Mouse (Mus musculus): ENCODE data around the gene Fgfrl1. TPM values are rescaled to one million over a fixed set of nuclear protein-coding genes. Genes with fewer than 3 reads are reported as not detected.

Gene Fgfrl1
- polyA plus RNA-seq, 1 experiment from 2014 or later, result 7.0 TPM

DNA sequence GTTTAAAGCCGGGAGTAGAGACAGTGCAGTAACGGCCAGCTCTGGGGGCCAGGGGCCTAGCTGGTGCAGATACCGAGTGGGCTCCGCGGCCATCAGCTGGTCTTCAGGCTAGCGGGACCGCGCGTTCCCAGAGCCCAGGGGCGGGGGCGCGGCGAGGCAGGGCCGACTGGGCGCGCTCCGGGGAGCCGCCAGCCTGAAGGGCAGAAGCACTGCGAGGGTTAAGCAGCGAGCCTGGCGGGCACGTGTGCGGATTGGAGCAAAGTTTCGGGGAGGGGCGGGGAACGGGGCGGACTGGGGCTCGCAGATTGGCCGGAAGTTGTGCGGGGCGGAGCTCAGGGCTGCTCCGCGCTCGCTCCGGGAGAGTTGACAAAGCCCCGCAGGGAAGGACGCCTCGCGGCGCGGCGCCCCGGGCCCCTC is 1.7 kb downstream of the Fgfrl1 start:
- Histone ChIP-seq H3K9ac (peak overlapping the region; percentile 50), H3K4me2 (replicated peaks) (peak overlapping the region; percentile 89), H3K27me3 (ENCODE audit: control insufficient read depth, insufficient read depth, low read length) (peaks cover 30% of the 10 kb centered on the region; the same call in 1 of the 2 replicates), H3K36me3 (replicated peaks; ENCODE audit: control insufficient read depth, insufficient read depth) (no peaks in the 10 kb centered on the region), H3K4me3 (replicated peaks; ENCODE audit: low read length) (peak overlapping the region; percentile 50), H3K9me3 (ENCODE audit: control insufficient read depth, low read length) (no peaks in the 10 kb centered on the region), H3K27ac (no peak overlapping the region), H3K4me1 (replicated peaks; ENCODE audit: control insufficient read depth, insufficient read depth, low read length) (peaks cover 9% of the 10 kb centered on the region; the same call in 1 of the 2 replicates)
- 2% methylated on average over 34 of the region's 43 CpGs for WGBS
- DNase-seq (ENCODE audit: low spot score) (peak; percentile 83), ATAC-seq (ENCODE audit: low FRiP score) (peak; percentile 93)

DNA sequence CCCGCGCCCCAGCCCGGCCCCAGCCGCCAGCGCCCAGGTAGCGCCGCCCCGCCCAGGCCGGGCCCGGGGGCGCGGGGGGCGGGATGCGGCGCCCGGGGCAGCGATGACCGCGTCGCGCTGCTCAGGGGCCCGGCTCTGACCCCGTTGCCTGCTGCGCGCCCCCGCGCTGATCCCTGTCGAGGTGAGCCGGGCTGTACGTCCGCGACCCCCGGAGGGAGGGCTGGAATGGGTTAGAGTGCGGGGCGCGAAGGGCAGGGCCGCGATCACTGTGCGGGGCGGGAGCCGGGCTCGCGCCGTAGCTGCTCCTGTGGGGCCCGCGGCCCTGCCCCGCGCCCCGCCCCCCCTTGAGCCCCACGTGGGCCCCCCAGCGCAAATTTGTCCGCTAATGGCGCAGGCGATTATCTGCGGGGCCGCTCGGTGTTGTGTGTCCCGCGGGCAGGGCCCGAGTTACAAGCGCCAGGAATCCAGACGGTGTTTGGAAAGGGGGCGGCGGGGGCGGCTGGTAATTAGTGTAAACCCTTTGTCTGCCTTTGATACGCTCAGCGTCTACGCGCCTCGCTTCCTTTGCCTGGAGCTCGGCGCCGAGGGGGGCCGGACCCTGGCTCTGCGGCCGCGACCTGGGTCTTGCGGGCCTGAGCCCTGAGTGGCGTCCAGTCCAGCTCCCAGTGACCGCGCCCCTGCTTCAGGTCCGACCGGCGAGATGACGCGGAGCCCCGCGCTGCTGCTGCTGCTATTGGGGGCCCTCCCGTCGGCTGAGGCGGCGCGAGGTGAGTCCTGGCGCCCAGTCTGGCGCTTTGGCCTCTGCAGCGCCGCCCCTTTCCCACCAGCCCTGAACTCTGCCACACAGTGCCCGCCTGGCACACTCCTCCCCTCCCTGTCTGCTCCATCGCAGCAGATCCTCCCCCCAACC is 2.4 kb downstream of the Fgfrl1 start:
- ATAC-seq (ENCODE audit: low FRiP score), result peak; percentile 44

GRCm38 (mm10) chr5:108695861-108696260 is 3.7 kb downstream of the Fgfrl1 start:
- Histone ChIP-seq H3K4me2 (replicated peaks) (no peak overlapping the region), H3K4me3 (replicated peaks; ENCODE audit: low read length) (no peak overlapping the region)
- WGBS, result 95% methylated on average over 12 of the region's 12 CpGs

More for the DNA sequence above, 2.4 kb downstream of the Fgfrl1 start:
- peak overlapping the region; percentile 89 for H3K4me2 ChIP-seq (replicated peaks)
- H3K27ac ChIP-seq, result no peak overlapping the region
- H3K9ac ChIP-seq, result peak overlapping the region; percentile 50
- peak overlapping the region; percentile 50 for H3K4me3 ChIP-seq (replicated peaks; ENCODE audit: low read length)
- H3K36me3 ChIP-seq (replicated peaks; ENCODE audit: control insufficient read depth, insufficient read depth), result no peaks in the 10 kb centered on the region
- H3K9me3 ChIP-seq (ENCODE audit: control insufficient read depth, low read length), result no peaks in the 10 kb centered on the region
- DNase-seq (ENCODE audit: low spot score), result no peak
- WGBS, result under 1% methylated on average over 84 of the region's 99 CpGs
- H3K4me1 ChIP-seq (replicated peaks; ENCODE audit: control insufficient read depth, insufficient read depth, low read length), result peaks cover 9% of the 10 kb centered on the region; the same call in 1 of the 2 replicates
- H3K27me3 ChIP-seq (ENCODE audit: control insufficient read depth, insufficient read depth, low read length), result peaks cover 30% of the 10 kb centered on the region; the same call in 1 of the 2 replicates

GRCm38 (mm10) chr5:108696542-108696941 is 4.4 kb downstream of the Fgfrl1 start:
- no peaks in the 10 kb centered on the region for H3K9me3 ChIP-seq (ENCODE audit: control insufficient read depth, low read length)
- H3K36me3 ChIP-seq (replicated peaks; ENCODE audit: control insufficient read depth, insufficient read depth), result no peaks in the 10 kb centered on the region
- no peak overlapping the region for H3K4me3 ChIP-seq (replicated peaks; ENCODE audit: low read length)
- no peak for ATAC-seq (ENCODE audit: low FRiP score)
- H3K4me1 ChIP-seq (replicated peaks; ENCODE audit: control insufficient read depth, insufficient read depth, low read length), result peaks cover 9% of the 10 kb centered on the region; the same call in 1 of the 2 replicates
- H3K9ac ChIP-seq, result no peak overlapping the region
- no peak for DNase-seq (ENCODE audit: low spot score)
- H3K4me2 ChIP-seq (replicated peaks), result no peak overlapping the region
- peaks cover 30% of the 10 kb centered on the region; the same call in 1 of the 2 replicates for H3K27me3 ChIP-seq (ENCODE audit: control insufficient read depth, insufficient read depth, low read length)
- WGBS, result 65% methylated on average over 3 of the region's 3 CpGs
- H3K27ac ChIP-seq, result peak overlapping the region; percentile 14; the same call in 1 of the 2 replicates

More at GRCm38 (mm10) chr5:108695861-108696260, 3.7 kb downstream of the Fgfrl1 start:
- H3K27me3 ChIP-seq (ENCODE audit: control insufficient read depth, insufficient read depth, low read length), result peaks cover 30% of the 10 kb centered on the region; the same call in 1 of the 2 replicates
- no peak overlapping the region for H3K27ac ChIP-seq
- H3K9me3 ChIP-seq (ENCODE audit: control insufficient read depth, low read length), result no peaks in the 10 kb centered on the region
- no peak for DNase-seq (ENCODE audit: low spot score)
- H3K9ac ChIP-seq, result no peak overlapping the region
- no peaks in the 10 kb centered on the region for H3K36me3 ChIP-seq (replicated peaks; ENCODE audit: control insufficient read depth, insufficient read depth)
- peaks cover 9% of the 10 kb centered on the region; the same call in 1 of the 2 replicates for H3K4me1 ChIP-seq (replicated peaks; ENCODE audit: control insufficient read depth, insufficient read depth, low read length)
- ATAC-seq (ENCODE audit: low FRiP score), result no peak

GRCm38 (mm10) chr5:108697341-108697753 is 5.2 kb downstream of the Fgfrl1 start:
- ATAC-seq (ENCODE audit: low FRiP score) (peak; percentile 38; the same call in 1 of the 2 replicates), DNase-seq (ENCODE audit: low spot score) (peak; percentile 52)
- Histone ChIP-seq H3K9ac (no peak overlapping the region), H3K27ac (peak overlapping the region; percentile 47), H3K27me3 (ENCODE audit: control insufficient read depth, insufficient read depth, low read length) (peaks cover 23% of the 10 kb centered on the region; the same call in 1 of the 2 replicates), H3K36me3 (replicated peaks; ENCODE audit: control insufficient read depth, insufficient read depth) (no peaks in the 10 kb centered on the region), H3K4me1 (replicated peaks; ENCODE audit: control insufficient read depth, insufficient read depth, low read length) (peaks cover 9% of the 10 kb centered on the region; the same call in 1 of the 2 replicates), H3K4me3 (replicated peaks; ENCODE audit: low read length) (no peak overlapping the region), H3K4me2 (replicated peaks) (no peak overlapping the region), H3K9me3 (ENCODE audit: control insufficient read depth, low read length) (no peaks in the 10 kb centered on the region)
- WGBS, result 21% methylated on average over 4 of the region's 4 CpGs

GRCm38 (mm10) chr5:108700346-108700745 is 8.2 kb downstream of the Fgfrl1 start:
- no peak overlapping the region for H3K4me2 ChIP-seq (replicated peaks)
- 48% methylated on average over 3 of the region's 3 CpGs for WGBS
- H3K4me1 ChIP-seq (replicated peaks; ENCODE audit: control insufficient read depth, insufficient read depth, low read length), result peaks cover 4% of the 10 kb centered on the region; the same call in 1 of the 2 replicates
- DNase-seq (ENCODE audit: low spot score) (no peak), ATAC-seq (ENCODE audit: low FRiP score) (no peak)
- H3K9ac ChIP-seq, result no peak overlapping the region
- no peak overlapping the region for H3K4me3 ChIP-seq (replicated peaks; ENCODE audit: low read length)
- no peaks in the 10 kb centered on the region for H3K9me3 ChIP-seq (ENCODE audit: control insufficient read depth, low read length)
- H3K36me3 ChIP-seq (replicated peaks; ENCODE audit: control insufficient read depth, insufficient read depth), result no peaks in the 10 kb centered on the region
- no peak overlapping the region for H3K27ac ChIP-seq
- peaks cover 4% of the 10 kb centered on the region; the same call in 1 of the 2 replicates for H3K27me3 ChIP-seq (ENCODE audit: control insufficient read depth, insufficient read depth, low read length)

DNA sequence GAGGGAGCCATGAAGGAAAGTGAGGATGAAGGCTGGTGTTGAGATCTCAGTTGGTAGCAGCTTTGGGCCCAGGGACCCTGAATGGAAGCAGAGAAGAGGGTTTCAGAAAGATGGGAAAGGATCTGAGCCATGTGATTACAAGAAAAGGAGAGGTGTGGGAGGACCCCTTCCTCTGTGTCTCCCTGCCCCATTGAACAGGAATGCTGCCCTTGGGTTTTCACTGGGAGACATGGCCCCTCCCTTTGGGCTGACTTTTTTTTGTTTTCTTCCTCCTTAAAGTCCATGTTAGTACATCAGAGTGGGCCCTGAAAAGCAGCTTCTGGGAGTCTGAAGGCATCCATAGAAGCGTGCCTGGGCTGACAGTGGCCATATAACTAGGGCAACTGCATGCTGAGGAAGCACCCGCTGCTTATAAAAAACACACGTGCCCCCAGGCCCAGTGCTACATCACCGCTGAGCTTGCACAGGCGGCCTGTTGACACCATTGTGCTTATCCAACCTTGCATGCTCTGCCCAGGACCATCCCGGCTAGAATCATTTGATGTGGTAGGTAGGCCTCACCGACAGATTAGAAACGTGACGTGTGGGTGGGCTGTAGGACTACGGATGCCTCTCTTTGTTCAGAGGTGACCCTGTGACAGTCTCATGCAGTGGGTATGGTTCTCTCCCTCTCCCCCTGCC is 9.3 kb downstream of the Fgfrl1 start:
- no peak overlapping the region for H3K4me3 ChIP-seq (replicated peaks; ENCODE audit: low read length)
- no peaks in the 10 kb centered on the region for H3K9me3 ChIP-seq (ENCODE audit: control insufficient read depth, low read length)
- H3K4me1 ChIP-seq (replicated peaks; ENCODE audit: control insufficient read depth, insufficient read depth, low read length), result peaks cover 4% of the 10 kb centered on the region; the same call in 1 of the 2 replicates
- no peak overlapping the region for H3K27ac ChIP-seq
- no peaks in the 10 kb centered on the region for H3K27me3 ChIP-seq (ENCODE audit: control insufficient read depth, insufficient read depth, low read length)
- no peak overlapping the region for H3K4me2 ChIP-seq (replicated peaks)
- no peak for ATAC-seq (ENCODE audit: low FRiP score)
- DNase-seq (ENCODE audit: low spot score), result no peak
- no peaks in the 10 kb centered on the region; the same call in 1 of the 2 replicates for H3K36me3 ChIP-seq (replicated peaks; ENCODE audit: control insufficient read depth, insufficient read depth)
- H3K9ac ChIP-seq, result no peak overlapping the region
- 57% methylated on average over 10 of the region's 10 CpGs for WGBS

DNA sequence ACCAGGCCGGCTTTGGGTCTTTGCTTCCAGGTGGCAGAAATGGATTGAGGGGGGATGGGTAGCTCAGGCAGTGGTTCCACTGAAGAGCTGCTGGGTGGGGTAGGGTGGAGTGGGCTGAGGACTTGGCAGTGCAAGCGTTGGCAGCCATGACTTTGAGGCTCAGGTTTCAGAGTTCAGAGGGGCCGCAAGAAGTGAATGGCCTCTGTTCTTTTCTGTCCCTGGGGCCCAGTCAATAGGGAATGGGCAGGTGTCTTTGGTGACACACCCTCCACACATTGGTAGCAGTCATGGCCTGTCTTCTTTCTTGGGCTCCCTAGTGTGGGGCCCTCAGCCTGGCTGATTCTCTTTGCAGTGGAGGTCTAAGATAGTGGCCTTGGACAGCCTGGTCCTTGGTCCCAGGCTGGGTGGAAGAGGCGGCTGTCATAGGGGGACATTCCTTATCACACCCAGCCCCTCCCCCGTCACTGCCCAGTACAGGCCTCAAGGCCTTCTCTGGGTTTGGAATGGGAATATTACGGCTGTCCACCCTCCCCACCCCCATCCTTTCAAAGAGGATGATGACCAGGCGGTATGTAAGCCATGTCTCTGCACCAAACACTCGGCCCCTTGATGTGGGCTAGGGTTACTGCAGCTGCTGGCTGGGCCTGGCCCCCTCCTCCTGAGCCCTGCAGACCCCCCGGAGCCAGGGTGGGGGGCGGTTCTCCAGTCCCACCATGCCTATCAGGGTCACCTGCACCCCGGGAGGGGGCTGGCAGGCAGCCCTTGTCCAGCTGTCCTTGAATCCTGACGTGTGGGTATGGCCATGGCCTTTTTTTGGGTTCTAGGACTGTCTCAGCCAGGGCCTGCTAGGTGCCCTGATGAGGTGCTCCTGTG is 11.8 kb downstream of the Fgfrl1 start:
- Histone ChIP-seq H3K27me3 (ENCODE audit: control insufficient read depth, insufficient read depth, low read length) (no peaks in the 10 kb centered on the region), H3K36me3 (replicated peaks; ENCODE audit: control insufficient read depth, insufficient read depth) (no peaks in the 10 kb centered on the region; the same call in 1 of the 2 replicates), H3K4me2 (replicated peaks) (no peak overlapping the region), H3K9me3 (ENCODE audit: control insufficient read depth, low read length) (no peaks in the 10 kb centered on the region), H3K4me3 (replicated peaks; ENCODE audit: low read length) (no peak overlapping the region), H3K4me1 (replicated peaks; ENCODE audit: control insufficient read depth, insufficient read depth, low read length) (no peaks in the 10 kb centered on the region), H3K27ac (no peak overlapping the region), H3K9ac (no peak overlapping the region)
- DNase-seq (ENCODE audit: low spot score) (no peak), ATAC-seq (ENCODE audit: low FRiP score) (no peak)
- WGBS, result 87% methylated on average over 12 of the region's 12 CpGs

Measured in hindbrain, embryonic 14.5 days (tissue).